Mouse (Mus musculus) naive thymus-derived CD4-positive, alpha-beta T cell, adult 2 months (primary cell): ENCODE measurements around the gene Tnfrsf4.
A peak's percentile ranks its signal among the peaks of the same experiment; 100 is the strongest.

Experiments
- DNase-seq: peaks from one replicate; pipeline ENCODE4 v3.0.0-alpha.2; 2011; ENCODE audit warnings: low read depth

The Tnfrsf4 gene

GRCm38 (mm10) chr4:156028580-156028979, 14.9 kb downstream of the Tnfrsf4 start:
- DNase-seq = no peak

GRCm38 (mm10) chr4:156030651-156031118, 17.0 kb downstream of the Tnfrsf4 start:
- DNase-seq = peak; percentile 63

- DNase-seq = no peak
Observed at GRCm38 (mm10) chr4:156031255-156031592, 17.6 kb downstream of the Tnfrsf4 start.

GRCm38 (mm10) chr4:156031593-156032391, 18.1 kb downstream of the Tnfrsf4 start:
- peak; percentile 77 for DNase-seq

- peak; percentile 62 for DNase-seq
Observed at GRCm38 (mm10) chr4:156032856-156033255, 19.2 kb downstream of the Tnfrsf4 start.

GRCm38 (mm10) chr4:156033476-156034119, 20.0 kb downstream of the Tnfrsf4 start:
- peak; percentile 92 for DNase-seq

GRCm38 (mm10) chr4:156034301-156034700, 20.7 kb downstream of the Tnfrsf4 start:
- peak; percentile 26 for DNase-seq

GRCm38 (mm10) chr4:156034901-156035300, 21.3 kb downstream of the Tnfrsf4 start:
- DNase-seq = peak; percentile 55

- DNase-seq = no peak
Observed at GRCm38 (mm10) chr4:156044754-156045153, 31.1 kb downstream of the Tnfrsf4 start.

GRCm38 (mm10) chr4:156049779-156050178, 36.1 kb downstream of the Tnfrsf4 start:
- DNase-seq = no peak

- DNase-seq = no peak
Observed at GRCm38 (mm10) chr4:156050391-156050980, 36.8 kb downstream of the Tnfrsf4 start.

- DNase-seq = no peak
Observed at GRCm38 (mm10) chr4:156053113-156053512, 39.5 kb downstream of the Tnfrsf4 start.

- no peak for DNase-seq
Observed at GRCm38 (mm10) chr4:156054130-156054529, 40.5 kb downstream of the Tnfrsf4 start.

- no peak for DNase-seq
Observed at GRCm38 (mm10) chr4:156054606-156055005, 41.0 kb downstream of the Tnfrsf4 start.

- no peak for DNase-seq
Observed at GRCm38 (mm10) chr4:156055173-156055572, 41.5 kb downstream of the Tnfrsf4 start.

- no peak for DNase-seq
Observed at GRCm38 (mm10) chr4:156057702-156058101, 44.1 kb downstream of the Tnfrsf4 start.

GRCm38 (mm10) chr4:156058826-156059225, 45.2 kb downstream of the Tnfrsf4 start:
- no peak for DNase-seq

- no peak for DNase-seq
Observed at GRCm38 (mm10) chr4:156059261-156059660, 45.6 kb downstream of the Tnfrsf4 start, which contains the start of gene Ttll10. TSS of gene Ttll10 (minus strand) at chr4:156059414.

GRCm38 (mm10) chr4:156059713-156060112, 46.1 kb downstream of the Tnfrsf4 start:
- no peak for DNase-seq

GRCm38 (mm10) chr4:156063861-156064509, 50.3 kb downstream of the Tnfrsf4 start:
- peak; percentile 35 for DNase-seq

GRCm38 (mm10) chr4:156064510-156064897, 50.9 kb downstream of the Tnfrsf4 start:
- DNase-seq = no peak

- DNase-seq = no peak
Observed at GRCm38 (mm10) chr4:156065156-156065894, 51.7 kb downstream of the Tnfrsf4 start.
